Mouse (Mus musculus): ENCODE data around the gene Gm20422. TPM values are rescaled to one million over a fixed set of nuclear protein-coding genes. Genes with fewer than 3 reads are reported as not detected.

Gm20422 gene
- polyA plus RNA-seq, 1 experiment = not detected

DNA sequence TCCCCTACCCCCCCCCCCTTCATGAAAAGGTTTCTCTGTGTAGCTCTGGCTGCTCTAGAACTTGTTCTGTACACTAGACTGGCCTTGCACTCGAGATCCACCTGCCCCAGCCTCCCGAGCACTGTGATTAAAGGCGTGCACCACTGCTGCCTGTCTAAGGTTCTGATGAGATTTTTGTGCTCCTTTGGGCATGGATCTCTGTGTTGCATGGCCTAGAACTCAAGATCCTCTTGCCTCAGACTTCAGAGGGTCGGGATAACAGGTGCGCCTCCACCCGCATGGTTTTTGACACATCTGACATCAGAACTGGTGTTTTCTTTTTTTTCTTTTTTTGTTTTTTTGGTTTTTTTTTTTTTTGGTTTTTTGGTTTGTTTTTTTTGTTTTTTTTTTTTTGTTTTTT is 29.9 kb upstream of the Gm20422 start:
- Histone ChIP-seq H3K27ac (ENCODE audit: insufficient read depth, low read length) (no peak overlapping the region), H3K9me3 (replicated peaks; ENCODE audit: control insufficient read depth, insufficient read depth, low read length, poor library complexity, severe bottlenecking) (no peaks in the 10 kb centered on the region), H3K4me1 (ENCODE audit: control insufficient read depth, insufficient read depth, low read length) (no peaks in the 10 kb centered on the region), H3K9ac (ENCODE audit: low read depth, poor library complexity, severe bottlenecking) (no peak overlapping the region), H3K36me3 (ENCODE audit: control insufficient read depth, insufficient read depth, low read length, poor library complexity, severe bottlenecking) (peaks cover 83% of the 10 kb centered on the region), H3K4me3 (ENCODE audit: low read depth, low read length) (no peak overlapping the region), H3K27me3 (ENCODE audit: control insufficient read depth, insufficient read depth, low read length, poor library complexity, severe bottlenecking) (no peaks in the 10 kb centered on the region)
- TF ChIP-seq POLR2A (IDR thresholded peaks at IDR 0.05; ENCODE audit: insufficient read depth, low read length) (no peak), EP300 (IDR thresholded peaks at IDR 0.05; ENCODE audit: insufficient read depth, low read depth, low read length) (no peak), CTCF (IDR thresholded peaks at IDR 0.05; ENCODE audit: low read depth, low read length) (no peak)

DNA sequence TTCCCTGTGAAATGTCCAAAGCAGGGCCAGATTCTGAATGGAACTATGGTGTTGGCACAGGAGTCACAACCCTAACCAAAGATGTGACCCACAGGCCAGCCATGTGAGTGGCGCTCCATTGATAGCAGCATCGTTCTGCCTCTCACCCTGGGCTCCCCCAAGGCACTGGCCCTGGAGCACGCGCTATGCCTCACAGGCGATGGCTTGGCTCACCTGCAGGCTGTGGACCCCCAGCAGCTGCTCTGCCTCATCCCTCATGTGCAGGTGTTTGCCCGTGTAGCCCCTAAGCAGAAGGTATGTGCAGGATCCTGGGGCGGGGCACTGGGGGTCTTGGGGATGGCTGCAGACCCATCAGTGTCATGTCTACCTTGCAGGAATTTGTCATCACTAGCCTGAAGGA is 28.7 kb upstream of the Gm20422 start:
- H3K27ac ChIP-seq (ENCODE audit: insufficient read depth, low read length) = no peak overlapping the region
- peaks cover 95% of the 10 kb centered on the region for H3K36me3 ChIP-seq (ENCODE audit: control insufficient read depth, insufficient read depth, low read length, poor library complexity, severe bottlenecking)
- H3K4me1 ChIP-seq (ENCODE audit: control insufficient read depth, insufficient read depth, low read length) = no peaks in the 10 kb centered on the region
- TF ChIP-seq CTCF (IDR thresholded peaks at IDR 0.05; ENCODE audit: low read depth, low read length) (no peak), POLR2A (IDR thresholded peaks at IDR 0.05; ENCODE audit: insufficient read depth, low read length) (no peak), EP300 (IDR thresholded peaks at IDR 0.05; ENCODE audit: insufficient read depth, low read depth, low read length) (no peak)
- H3K27me3 ChIP-seq (ENCODE audit: control insufficient read depth, insufficient read depth, low read length, poor library complexity, severe bottlenecking) = no peaks in the 10 kb centered on the region
- no peak overlapping the region for H3K9ac ChIP-seq (ENCODE audit: low read depth, poor library complexity, severe bottlenecking)
- no peak overlapping the region for H3K4me3 ChIP-seq (ENCODE audit: low read depth, low read length)
- no peaks in the 10 kb centered on the region for H3K9me3 ChIP-seq (replicated peaks; ENCODE audit: control insufficient read depth, insufficient read depth, low read length, poor library complexity, severe bottlenecking)

DNA sequence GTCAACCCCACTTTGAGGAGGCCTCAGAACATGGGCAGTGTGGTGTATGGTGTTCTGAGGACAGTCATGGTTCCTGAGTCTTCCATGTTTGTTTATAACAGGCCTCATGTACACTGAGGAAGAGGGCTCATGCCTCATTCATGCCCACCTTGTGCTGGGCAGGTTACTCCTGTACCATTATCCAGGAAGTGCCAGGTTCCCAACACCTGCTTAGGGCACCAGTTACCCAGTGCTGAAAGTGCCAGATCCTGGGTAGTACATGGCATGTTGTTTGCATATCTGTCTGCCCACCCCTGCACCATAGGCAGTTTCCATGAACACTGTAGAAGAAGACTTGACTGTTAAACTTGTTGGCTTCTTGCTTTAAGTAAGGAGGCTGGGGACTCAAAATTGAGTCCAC is 27.5 kb upstream of the Gm20422 start:
- Histone ChIP-seq H3K9me3 (replicated peaks; ENCODE audit: control insufficient read depth, insufficient read depth, low read length, poor library complexity, severe bottlenecking) (no peaks in the 10 kb centered on the region), H3K36me3 (ENCODE audit: control insufficient read depth, insufficient read depth, low read length, poor library complexity, severe bottlenecking) (peaks cover 97% of the 10 kb centered on the region), H3K9ac (ENCODE audit: low read depth, poor library complexity, severe bottlenecking) (no peak overlapping the region), H3K4me1 (ENCODE audit: control insufficient read depth, insufficient read depth, low read length) (no peaks in the 10 kb centered on the region), H3K4me3 (ENCODE audit: low read depth, low read length) (no peak overlapping the region), H3K27ac (ENCODE audit: insufficient read depth, low read length) (no peak overlapping the region), H3K27me3 (ENCODE audit: control insufficient read depth, insufficient read depth, low read length, poor library complexity, severe bottlenecking) (no peaks in the 10 kb centered on the region)
- no peak for TF ChIP-seq EP300 (IDR thresholded peaks at IDR 0.05; ENCODE audit: insufficient read depth, low read depth, low read length)
- TF ChIP-seq CTCF (IDR thresholded peaks at IDR 0.05; ENCODE audit: low read depth, low read length) = no peak
- no peak for TF ChIP-seq POLR2A (IDR thresholded peaks at IDR 0.05; ENCODE audit: insufficient read depth, low read length)

- H3K27ac ChIP-seq (ENCODE audit: insufficient read depth, low read length) = no peak overlapping the region
- no peaks in the 10 kb centered on the region for H3K27me3 ChIP-seq (ENCODE audit: control insufficient read depth, insufficient read depth, low read length, poor library complexity, severe bottlenecking)
- no peak for TF ChIP-seq POLR2A (IDR thresholded peaks at IDR 0.05; ENCODE audit: insufficient read depth, low read length)
- TF ChIP-seq EP300 (IDR thresholded peaks at IDR 0.05; ENCODE audit: insufficient read depth, low read depth, low read length) = no peak
- TF ChIP-seq CTCF (IDR thresholded peaks at IDR 0.05; ENCODE audit: low read depth, low read length) = no peak
- peaks cover 97% of the 10 kb centered on the region for H3K36me3 ChIP-seq (ENCODE audit: control insufficient read depth, insufficient read depth, low read length, poor library complexity, severe bottlenecking)
- no peak overlapping the region for H3K4me3 ChIP-seq (ENCODE audit: low read depth, low read length)
- H3K9me3 ChIP-seq (replicated peaks; ENCODE audit: control insufficient read depth, insufficient read depth, low read length, poor library complexity, severe bottlenecking) = no peaks in the 10 kb centered on the region
- H3K9ac ChIP-seq (ENCODE audit: low read depth, poor library complexity, severe bottlenecking) = no peak overlapping the region
- no peaks in the 10 kb centered on the region for H3K4me1 ChIP-seq (ENCODE audit: control insufficient read depth, insufficient read depth, low read length)
Observed at GRCm38 (mm10) chr8:69801796-69802195, 27.1 kb upstream of the Gm20422 start.

DNA sequence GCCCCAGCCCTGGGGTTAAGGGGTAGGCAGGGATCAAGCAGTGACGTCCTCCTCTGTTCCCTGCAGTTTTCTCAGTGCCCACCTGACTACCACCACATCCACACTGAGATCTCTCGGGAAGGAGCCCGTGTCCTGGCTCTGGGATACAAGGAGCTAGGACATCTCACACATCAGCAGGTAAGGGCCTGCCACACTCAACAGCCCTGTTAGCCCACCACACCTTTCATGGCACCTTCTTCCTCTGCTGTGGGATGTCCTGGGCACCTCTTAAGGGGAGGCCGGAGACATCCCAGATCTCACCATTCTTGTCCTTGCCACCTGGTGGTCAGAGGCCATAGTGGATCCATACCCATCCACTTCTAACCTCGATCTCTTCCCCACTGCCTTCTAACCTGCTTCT is 25.3 kb upstream of the Gm20422 start:
- no peak overlapping the region for H3K27ac ChIP-seq (ENCODE audit: insufficient read depth, low read length)
- H3K27me3 ChIP-seq (ENCODE audit: control insufficient read depth, insufficient read depth, low read length, poor library complexity, severe bottlenecking) = no peaks in the 10 kb centered on the region
- no peak overlapping the region for H3K9ac ChIP-seq (ENCODE audit: low read depth, poor library complexity, severe bottlenecking)
- no peak overlapping the region for H3K4me3 ChIP-seq (ENCODE audit: low read depth, low read length)
- TF ChIP-seq EP300 (IDR thresholded peaks at IDR 0.05; ENCODE audit: insufficient read depth, low read depth, low read length) (no peak), CTCF (IDR thresholded peaks at IDR 0.05; ENCODE audit: low read depth, low read length) (no peak)
- no peaks in the 10 kb centered on the region for H3K4me1 ChIP-seq (ENCODE audit: control insufficient read depth, insufficient read depth, low read length)
- H3K36me3 ChIP-seq (ENCODE audit: control insufficient read depth, insufficient read depth, low read length, poor library complexity, severe bottlenecking) = peaks cover 97% of the 10 kb centered on the region
- H3K9me3 ChIP-seq (replicated peaks; ENCODE audit: control insufficient read depth, insufficient read depth, low read length, poor library complexity, severe bottlenecking) = no peaks in the 10 kb centered on the region

DNA sequence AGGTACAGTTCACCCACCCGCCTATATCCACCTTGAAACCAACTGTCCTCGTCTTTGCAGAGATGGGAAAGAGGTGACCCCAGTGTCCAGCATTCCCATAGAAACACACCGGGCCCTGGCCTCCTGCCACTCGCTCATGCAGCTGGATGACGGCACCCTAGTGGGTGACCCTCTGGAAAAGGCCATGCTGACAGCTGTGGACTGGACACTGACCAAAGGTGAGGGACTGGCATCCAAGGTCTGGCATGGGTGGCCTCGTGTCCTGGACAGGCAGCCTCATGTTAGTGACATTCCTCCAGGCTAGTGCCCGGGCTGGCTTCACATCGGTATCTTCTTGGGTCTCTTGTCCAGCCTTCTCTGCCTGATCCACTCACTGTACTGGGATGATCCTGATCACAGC is 24.6 kb upstream of the Gm20422 start:
- Histone ChIP-seq H3K9me3 (replicated peaks; ENCODE audit: control insufficient read depth, insufficient read depth, low read length, poor library complexity, severe bottlenecking) (no peaks in the 10 kb centered on the region), H3K27ac (ENCODE audit: insufficient read depth, low read length) (no peak overlapping the region), H3K4me3 (ENCODE audit: low read depth, low read length) (no peak overlapping the region), H3K4me1 (ENCODE audit: control insufficient read depth, insufficient read depth, low read length) (no peaks in the 10 kb centered on the region), H3K27me3 (ENCODE audit: control insufficient read depth, insufficient read depth, low read length, poor library complexity, severe bottlenecking) (no peaks in the 10 kb centered on the region), H3K36me3 (ENCODE audit: control insufficient read depth, insufficient read depth, low read length, poor library complexity, severe bottlenecking) (peaks cover 97% of the 10 kb centered on the region), H3K9ac (ENCODE audit: low read depth, poor library complexity, severe bottlenecking) (no peak overlapping the region)
- TF ChIP-seq POLR2A (IDR thresholded peaks at IDR 0.05; ENCODE audit: insufficient read depth, low read length) (no peak), CTCF (IDR thresholded peaks at IDR 0.05; ENCODE audit: low read depth, low read length) (no peak), EP300 (IDR thresholded peaks at IDR 0.05; ENCODE audit: insufficient read depth, low read depth, low read length) (no peak)

Measured in ES-Bruce4 (cell line).